Mouse (Mus musculus) cerebellum, adult 2 months (tissue): ENCODE data around the gene Olfr1284.

Experiments
- CTCF ChIP-seq: fragments of 200-500 bp; IDR thresholded peaks from 2 replicates; pipeline ENCODE4 v1.5.1; 2011; ENCODE audit warnings: low read depth, mild to moderate bottlenecking, control low read depth, low read length, moderate library complexity, borderline replicate concordance; ENCODE audit not compliant: insufficient read depth
- POLR2A ChIP-seq: fragments of 200-500 bp; IDR thresholded peaks from 2 replicates; pipeline ENCODE4 v1.6.1; 2011; ENCODE audit warnings: low read length, control low read depth, borderline replicate concordance; ENCODE audit not compliant: insufficient read depth

GRCm38 (mm10) chr2:111422931-111423330 is 47.6 kb downstream of the Olfr1284 start, which contains the start of gene Olfr1286:
- no peak for TF ChIP-seq CTCF
- TF ChIP-seq POLR2A = no peak
